Mouse (Mus musculus) embryonic facial prominence, embryonic 11.5 days (tissue): ENCODE data around the gene Elovl2. TPM values are rescaled to one million over a fixed set of nuclear protein-coding genes. Genes with fewer than 3 reads are reported as not detected.
"Not testable (repeated sequence)": the region's sequence is repeated elsewhere in the genome, so short reads cannot be mapped to it uniquely, and the experiment has no call there.

Experiments
- ATAC-seq: fragments of 200-750 bp; cut with Nextera tagmentation; replicated peaks from 2 replicates; pipeline ENCODE4 v1.8.0; 2017; ENCODE audit warnings: low read depth; ENCODE audit not compliant: insufficient number of reproducible peaks, low FRiP score, low TSS enrichment
- DNase-seq: peaks from one replicate; pipeline ENCODE4 v3.0.0-alpha.2; 2015; ENCODE audit warnings: low spot score
- H3K27ac ChIP-seq: fragments of 300-500 bp; sonication (generic); replicated peaks from 2 replicates; pipeline ENCODE4 v1.5.1; 2014; ENCODE audit warnings: mild to moderate bottlenecking, low read depth, low read length, control low read depth
- H3K27me3 ChIP-seq: fragments of 300-500 bp; sonication (generic); 2 replicates; pipeline ENCODE4 v1.6.1; 2014; ENCODE audit warnings: mild to moderate bottlenecking, low read length, moderate library complexity, mixed read lengths; ENCODE audit not compliant: control insufficient read depth, insufficient read depth
- H3K36me3 ChIP-seq: fragments of 300-500 bp; sonication (generic); replicated peaks from 2 replicates; pipeline ENCODE4 v1.6.1; 2014; ENCODE audit warnings: low read depth, mild to moderate bottlenecking, low read length, moderate library complexity, mixed read lengths; ENCODE audit not compliant: control insufficient read depth, insufficient read depth
- H3K4me1 ChIP-seq: fragments of 300-500 bp; sonication (generic); 2 replicates; pipeline ENCODE4 v1.6.1; 2014; ENCODE audit warnings: low read length, mixed read lengths; ENCODE audit not compliant: control insufficient read depth, insufficient read depth
- H3K4me2 ChIP-seq: fragments of 300-500 bp; sonication (generic); 2 replicates; pipeline ENCODE4 v1.6.1; 2014; ENCODE audit warnings: low read depth, mild to moderate bottlenecking, control low read depth, low read length, moderate library complexity
- H3K4me3 ChIP-seq: fragments of 300-500 bp; sonication (generic); 2 replicates; pipeline ENCODE4 v1.5.1; 2014; ENCODE audit warnings: low read depth, low read length, control low read depth
- H3K9ac ChIP-seq: fragments of 300-500 bp; sonication (generic); replicated peaks from 2 replicates; pipeline ENCODE4 v1.6.1; 2014; ENCODE audit warnings: mild to moderate bottlenecking, control low read depth, low read length
- H3K9me3 ChIP-seq: fragments of 300-500 bp; sonication (generic); replicated peaks from 2 replicates; pipeline ENCODE4 v1.6.1; 2016; ENCODE audit warnings: mild to moderate bottlenecking, low read length, inconsistent platforms, mixed read lengths; ENCODE audit not compliant: control insufficient read depth
- WGBS: fragments of 180-500 bp; shearing (Covaris S2); extraction: QIAGEN DNeasy Blood & Tissue Kit; methylation state at CpG from one replicate; pipeline ENCODE4 v1.1.7; 2014; 5-methylcytosine and 5-hydroxymethylcytosine counted together
- polyA plus RNA-seq: library from polyadenylated mRNA; unstranded; fragments of >200 nt; fragmentation: Nextera tagmentation; extraction: Ambion mirVana; gene quantifications from 2 replicates; pipeline ENCODE4 v1.2.1, GENCODE M21; 2014

The Elovl2 gene
- polyA plus RNA-seq: 22.7 and 24.1 TPM in 2 replicates

DNA sequence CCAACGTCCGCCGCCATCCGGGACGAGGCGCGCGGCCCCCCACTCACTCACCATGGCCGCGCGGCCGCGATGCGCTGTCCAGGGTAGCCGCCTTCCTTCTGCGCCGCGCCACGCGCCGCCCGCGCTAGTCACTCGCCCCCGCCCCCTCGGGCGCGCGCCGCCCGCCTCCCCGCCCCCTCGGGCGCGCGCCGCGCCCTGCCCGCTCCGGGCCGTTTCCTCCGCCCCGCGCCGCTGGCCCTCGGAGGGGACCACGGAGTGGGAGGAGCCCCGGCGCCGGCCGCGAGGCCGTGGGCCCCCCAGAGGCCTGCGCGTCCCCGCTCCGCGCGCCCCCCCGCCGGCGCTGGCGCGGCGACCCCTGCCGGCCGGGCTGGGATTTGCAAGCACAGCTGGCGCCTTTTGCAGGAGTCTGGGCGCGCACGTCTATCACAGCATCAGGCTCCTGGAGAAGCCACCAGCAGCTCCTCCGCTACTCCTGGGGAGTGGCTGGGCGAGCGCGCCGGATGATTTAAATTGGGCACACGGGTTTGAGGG lies at the start of gene Elovl2:
TSS of gene Elovl2 (minus strand) at position 102 of the 531 bp plus-strand sequence.
- Histone ChIP-seq H3K27me3 (no peaks in the 10 kb centered on the region), H3K27ac (no peak within 1 kb of the TSS), H3K4me1 (no peaks in the 10 kb centered on the region), H3K4me2 (peak within 1 kb of the TSS; percentile 60), H3K36me3 (no peaks in the 10 kb centered on the region), H3K9ac (peak within 1 kb of the TSS; percentile 73), H3K9me3 (no peaks in the 10 kb centered on the region), H3K4me3 (peak within 1 kb of the TSS; percentile 56)
- ATAC-seq (peak; percentile 93), DNase-seq (peak; percentile 90)
- WGBS: 1% methylated on average over 50 of the region's 77 CpGs

DNA sequence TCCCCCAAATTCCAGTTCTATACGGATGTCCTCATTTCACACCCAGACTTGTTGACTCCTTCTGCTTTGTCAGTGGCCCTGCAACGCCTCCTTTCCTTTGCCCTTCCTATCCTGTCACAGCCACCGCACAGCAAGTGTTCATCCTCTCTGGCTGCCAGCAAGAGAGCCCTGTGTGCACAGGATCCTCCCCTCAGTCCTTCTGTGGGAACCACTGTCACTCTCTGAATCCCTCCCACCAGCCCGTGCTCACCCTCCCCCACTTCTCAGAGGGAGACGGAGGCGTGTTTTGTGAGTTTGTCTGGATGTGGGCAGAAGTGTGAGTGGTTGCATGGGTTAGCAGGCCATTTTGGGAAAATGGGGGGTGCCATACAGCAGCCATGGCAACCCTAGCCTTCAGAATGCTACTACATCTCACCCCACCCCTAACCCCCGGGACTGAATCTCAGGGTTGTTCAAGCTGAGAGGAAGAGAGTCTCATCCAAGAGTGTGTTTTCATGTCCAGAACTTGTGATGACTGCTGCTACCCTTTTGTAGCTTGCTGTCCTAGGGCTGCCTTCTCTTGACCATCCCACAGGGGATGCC lies 47.7 kb upstream of the Elovl2 start:
- Histone ChIP-seq H3K4me1 (no peaks in the 10 kb centered on the region), H3K9me3 (no peaks in the 10 kb centered on the region), H3K4me3 (no peak overlapping the region), H3K4me2 (no peak overlapping the region), H3K27ac (no peak overlapping the region), H3K27me3 (no peaks in the 10 kb centered on the region), H3K9ac (no peak overlapping the region), H3K36me3 (no peaks in the 10 kb centered on the region)
- ATAC-seq (no peak), DNase-seq (no peak)
- WGBS: 46% methylated on average over 7 of the region's 7 CpGs

DNA sequence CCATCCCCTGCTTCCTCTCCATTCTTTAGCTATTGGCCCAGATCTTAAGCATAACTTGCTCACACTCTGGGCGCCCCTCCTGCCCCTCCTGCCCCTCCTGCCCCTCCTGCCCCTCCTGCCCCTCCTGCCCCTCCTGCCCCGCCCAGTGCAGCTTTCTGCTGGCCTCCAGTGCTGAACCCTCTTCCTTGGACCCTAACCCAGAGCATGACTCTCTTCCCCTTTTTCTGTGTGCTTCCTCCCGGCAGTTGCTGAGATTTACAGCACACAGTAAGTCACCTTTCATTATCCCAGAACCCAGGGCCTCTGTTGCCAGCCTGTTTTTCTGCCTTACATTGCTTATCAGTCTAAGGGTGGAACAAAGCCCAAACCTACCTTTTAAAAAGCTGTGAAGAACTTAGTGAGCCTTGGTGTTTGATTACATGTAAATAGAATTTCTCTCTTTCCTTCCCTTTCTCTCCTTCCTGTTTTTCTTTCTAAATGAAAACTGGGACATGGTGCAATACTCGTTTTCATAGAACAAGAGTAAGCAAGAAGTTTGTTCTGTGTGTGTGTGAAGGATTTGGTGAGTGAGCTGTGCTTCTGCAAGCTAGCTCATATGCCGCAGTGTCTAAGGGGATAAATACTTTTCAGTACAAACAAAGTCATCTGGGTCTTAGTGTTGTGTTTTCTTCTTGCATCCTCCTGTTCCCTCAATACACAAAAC lies 43.2 kb upstream of the Elovl2 start:
- no peak overlapping the region for H3K9ac ChIP-seq
- H3K9me3 ChIP-seq: no peaks in the 10 kb centered on the region
- no peak overlapping the region for H3K4me3 ChIP-seq
- no peak overlapping the region for H3K4me2 ChIP-seq
- H3K4me1 ChIP-seq: no peaks in the 10 kb centered on the region
- 89% methylated on average over 5 of the region's 5 CpGs for WGBS
- no peak overlapping the region for H3K27ac ChIP-seq
- DNase-seq (no peak), ATAC-seq (no peak)
- no peaks in the 10 kb centered on the region for H3K27me3 ChIP-seq
- no peaks in the 10 kb centered on the region for H3K36me3 ChIP-seq

DNA sequence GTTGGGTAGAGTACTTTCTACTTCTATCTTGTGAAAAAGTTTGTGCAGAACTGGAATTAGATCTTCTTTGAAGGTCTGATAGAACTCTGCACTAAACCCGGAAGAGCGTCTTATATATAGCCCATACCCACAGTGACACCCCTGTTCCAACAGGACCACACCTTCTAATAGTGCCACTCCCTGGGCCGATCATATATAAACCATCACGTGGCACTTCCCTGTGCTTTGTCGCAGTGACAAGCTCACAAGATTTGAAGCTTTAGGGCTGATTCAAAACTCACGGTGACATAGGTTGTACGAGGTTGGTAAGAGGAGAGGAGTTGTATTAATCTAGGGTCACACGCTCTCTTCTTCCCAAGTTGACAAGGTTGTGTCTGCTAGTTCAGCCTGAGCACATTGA lies 41.4 kb upstream of the Elovl2 start:
- H3K9ac ChIP-seq, H3K4me3 ChIP-seq, H3K27ac ChIP-seq, ATAC-seq, H3K27me3 ChIP-seq, H3K9me3 ChIP-seq, DNase-seq, H3K36me3 ChIP-seq, H3K4me1 ChIP-seq, H3K4me2 ChIP-seq: not testable (repeated sequence)
- WGBS: 94% methylated on average over 8 of the region's 8 CpGs

DNA sequence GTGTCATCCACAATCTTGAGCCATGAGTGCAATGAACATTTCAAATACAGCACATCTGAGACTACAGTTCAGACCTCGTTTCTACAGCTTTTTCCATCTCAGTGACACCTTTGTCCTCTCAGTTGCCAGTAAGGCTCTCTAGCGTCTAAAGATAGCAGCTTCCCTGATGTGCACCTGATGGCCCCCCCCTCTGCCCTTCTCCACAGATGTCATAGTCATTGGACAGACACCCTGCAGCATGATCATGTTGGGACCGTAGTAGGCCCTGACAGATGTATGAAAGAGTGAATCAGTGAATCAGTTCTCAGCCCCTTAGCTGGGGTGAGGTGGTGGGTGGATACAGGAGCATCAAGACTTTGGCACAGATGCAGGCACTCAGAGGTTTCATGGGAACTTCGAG lies 37.6 kb upstream of the Elovl2 start:
- Histone ChIP-seq H3K9me3 (no peaks in the 10 kb centered on the region), H3K4me3 (no peak overlapping the region), H3K27me3 (no peaks in the 10 kb centered on the region), H3K36me3 (no peaks in the 10 kb centered on the region), H3K27ac (no peak overlapping the region), H3K4me2 (no peak overlapping the region), H3K4me1 (no peaks in the 10 kb centered on the region), H3K9ac (no peak overlapping the region)
- no peak for ATAC-seq
- DNase-seq: no peak
- WGBS: 84% methylated on average over 4 of the region's 4 CpGs

DNA sequence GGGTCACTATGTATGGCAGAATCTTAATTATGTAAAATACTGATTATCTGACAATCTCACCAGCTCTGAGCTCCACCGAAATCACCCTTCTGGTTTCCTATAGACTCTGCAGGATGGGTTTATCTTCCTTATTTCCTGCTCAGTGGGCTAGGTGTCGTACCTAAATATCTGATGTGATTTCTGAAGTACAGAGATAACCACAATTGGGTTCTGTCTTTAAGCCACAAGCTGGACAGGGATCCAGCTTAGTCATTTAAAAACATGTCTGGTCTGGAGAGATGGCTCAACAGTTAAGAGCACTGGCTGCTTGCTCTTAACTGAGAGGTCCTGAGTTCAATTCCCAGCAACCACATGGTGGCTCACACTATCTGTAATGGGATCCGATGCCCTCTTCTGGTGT lies 36.8 kb upstream of the Elovl2 start:
- Histone ChIP-seq H3K27me3 (no peaks in the 10 kb centered on the region), H3K27ac (no peak overlapping the region), H3K9me3 (no peaks in the 10 kb centered on the region), H3K9ac (no peak overlapping the region), H3K4me2 (no peak overlapping the region), H3K4me3 (no peak overlapping the region), H3K4me1 (no peaks in the 10 kb centered on the region), H3K36me3 (no peaks in the 10 kb centered on the region)
- no peak for DNase-seq
- 90% methylated on average over 3 of the region's 3 CpGs for WGBS
- no peak for ATAC-seq

DNA sequence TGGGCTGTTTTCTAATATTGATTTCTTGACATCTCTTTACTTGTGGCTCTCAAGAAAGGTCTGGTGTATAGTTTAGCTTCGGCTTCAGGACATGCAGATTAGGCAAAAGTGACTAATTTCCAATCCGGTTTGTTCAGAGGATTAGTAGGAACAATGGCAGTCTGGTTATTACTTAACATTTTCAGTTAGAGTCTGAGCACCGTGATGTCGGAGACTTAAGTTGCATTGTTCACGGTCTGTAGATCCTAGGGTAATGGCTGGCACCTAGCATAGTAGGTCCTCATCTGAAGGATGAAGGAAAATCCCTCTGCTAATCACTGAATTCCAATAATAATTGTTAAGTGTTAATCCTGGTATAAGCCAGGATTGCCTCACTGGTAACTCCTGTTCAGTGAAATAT lies 35.9 kb upstream of the Elovl2 start:
- ATAC-seq: no peak
- WGBS: 87% methylated on average over 5 of the region's 5 CpGs

DNA sequence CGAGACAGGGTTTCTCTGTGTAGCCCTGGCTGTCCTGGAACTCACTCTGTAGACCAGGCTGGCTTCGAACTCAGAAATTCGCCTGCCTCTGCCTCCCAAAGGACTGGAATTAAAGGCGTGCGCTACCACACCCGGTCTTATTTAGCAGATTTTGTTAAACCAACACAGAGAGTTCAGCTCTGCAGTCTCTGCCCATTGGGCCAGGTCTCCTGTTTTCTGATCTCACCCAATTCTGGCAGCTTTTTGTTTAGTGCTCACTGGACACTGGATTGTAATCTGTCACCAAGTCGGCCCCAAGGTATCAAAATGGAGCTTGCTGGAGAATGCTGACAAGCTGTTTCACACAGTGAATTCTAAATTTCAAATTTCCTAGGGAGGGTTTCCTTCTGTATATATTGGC lies 32.5 kb upstream of the Elovl2 start:
- 94% methylated on average over 7 of the region's 7 CpGs for WGBS
- no peak overlapping the region for H3K27ac ChIP-seq

More for the DNA sequence above, 35.9 kb upstream of the Elovl2 start:
- H3K27me3 ChIP-seq: no peaks in the 10 kb centered on the region
- no peak for DNase-seq
- H3K4me3 ChIP-seq: no peak overlapping the region
- no peak overlapping the region for H3K9ac ChIP-seq
- H3K27ac ChIP-seq: no peak overlapping the region
- H3K4me2 ChIP-seq: no peak overlapping the region
- H3K4me1 ChIP-seq: no peaks in the 10 kb centered on the region
- no peaks in the 10 kb centered on the region for H3K36me3 ChIP-seq
- no peaks in the 10 kb centered on the region for H3K9me3 ChIP-seq

More for the DNA sequence above, 32.5 kb upstream of the Elovl2 start:
- no peaks in the 10 kb centered on the region for H3K27me3 ChIP-seq
- no peak for DNase-seq
- H3K4me3 ChIP-seq: no peak overlapping the region
- H3K9me3 ChIP-seq: no peaks in the 10 kb centered on the region
- H3K4me1 ChIP-seq: no peaks in the 10 kb centered on the region
- H3K9ac ChIP-seq: no peak overlapping the region
- no peak for ATAC-seq
- H3K4me2 ChIP-seq: no peak overlapping the region
- no peaks in the 10 kb centered on the region for H3K36me3 ChIP-seq
